In genomic region chr11:110365016-110365415, GRCm38 (mm10) we compare ENCODE assay signal across 9 mouse cellular contexts. TPM values are rescaled to one million over a fixed set of nuclear protein-coding genes. Genes with fewer than 3 reads are reported as not detected.
A peak's percentile ranks its signal among the peaks of the same experiment; 100 is the strongest.
DNase-seq lines count a peak whose midpoint lies in the region; ATAC-seq and TF ChIP-seq lines count a peak whose summit lies in the region.
"Had no signal": no experiment of that assay in that cellular context is flagged by ENCODE, and none has a peak within 500 bp of the region (broad histone marks: within the 10 kb centered on the region; RNA-seq: fewer than 3 reads in every experiment).

No protein-coding gene starts in this region.

- peak; percentile 58 for DNase-seq in forebrain, embryonic 10.5 days (ENCODE audit: extremely low spot score, low spot score)
- DNase-seq in ovary, postnatal 14 days (ENCODE audit: low spot score): peak; percentile 41
- no peak for DNase-seq in ovary, adult 18-20 months (ENCODE audit: low spot score)
- DNase-seq in c-Kit-negative CD71-positive TER-119-positive erythroid progenitor cells, embryonic 14.5 days (ENCODE audit: low read depth, low spot score): peak; percentile 6
- peak; percentile 49 to 68 for DNase-seq in heart, postnatal 36 days
- DNase-seq in lung, embryonic 14.5 days: peak; percentile 80
- DNase-seq in stomach, postnatal 0 days (ENCODE audit: low spot score): peak; percentile 69

- H3K9me3 ChIP-seq in forebrain, embryonic 10.5 days: peaks cover under 1% of the 10 kb centered on the region; the same call in 1 of the 2 replicates
- H3K9me3 ChIP-seq in forebrain, embryonic 13.5 days (replicated peaks): no peaks in the 10 kb centered on the region
- H3K9me3 ChIP-seq in lung, embryonic 14.5 days (ENCODE audit: low read depth, low read length): no peaks in the 10 kb centered on the region
- H3K9me3 ChIP-seq in stomach, postnatal 0 days (ENCODE audit: control insufficient read depth, low read length): no peaks in the 10 kb centered on the region
- H3K9me3 ChIP-seq: heart, embryonic 15.5 days had no signal

- H3K36me3 ChIP-seq in forebrain, embryonic 10.5 days (replicated peaks): no peaks in the 10 kb centered on the region
- H3K36me3 ChIP-seq in forebrain, embryonic 13.5 days (ENCODE audit: poor library complexity, severe bottlenecking): no peaks in the 10 kb centered on the region
- H3K36me3 ChIP-seq in lung, embryonic 14.5 days (ENCODE audit: insufficient read depth): no peaks in the 10 kb centered on the region
- no peaks in the 10 kb centered on the region for H3K36me3 ChIP-seq in stomach, postnatal 0 days (ENCODE audit: control insufficient read depth, insufficient read depth, low read length)
- H3K36me3 ChIP-seq: heart, embryonic 15.5 days had no signal

- no peaks in the 10 kb centered on the region for H3K27me3 ChIP-seq in forebrain, embryonic 10.5 days (ENCODE audit: poor library complexity, severe bottlenecking)
- H3K27me3 ChIP-seq in forebrain, embryonic 13.5 days: no peaks in the 10 kb centered on the region
- no peaks in the 10 kb centered on the region for H3K27me3 ChIP-seq in lung, embryonic 14.5 days (ENCODE audit: insufficient read depth, low read length)
- no peaks in the 10 kb centered on the region for H3K27me3 ChIP-seq in stomach, postnatal 0 days (ENCODE audit: control insufficient read depth, insufficient read depth, low read length)
- H3K27me3 ChIP-seq: heart, embryonic 15.5 days had no signal

- intact Hi-C loops in heart, postnatal 36 days (cut with DNase I): loop anchor here (1.0 kb wide), 1 partner anchor 118 kb away; no protein-coding TSS in a partner anchor

- H3K27ac ChIP-seq in forebrain, embryonic 10.5 days: no peak overlapping the region
- H3K27ac ChIP-seq in forebrain, embryonic 13.5 days: no peak overlapping the region
- no peak overlapping the region for H3K27ac ChIP-seq in lung, embryonic 14.5 days (ENCODE audit: low read depth)
- H3K27ac ChIP-seq in stomach, postnatal 0 days (replicated peaks): no peak overlapping the region
- H3K27ac ChIP-seq: heart, embryonic 15.5 days had no signal

- TF ChIP-seq CTCF in lung, embryonic 14.5 days (IDR thresholded peaks at IDR 0.05; ENCODE audit: low read depth): peak; percentile 74
- TF ChIP-seq CTCF in stomach, postnatal 0 days (IDR thresholded peaks at IDR 0.05; ENCODE audit: low read depth): peak; percentile 82

- no peak overlapping the region for H3K4me2 ChIP-seq in forebrain, embryonic 13.5 days
- no peak overlapping the region for H3K4me2 ChIP-seq in lung, embryonic 14.5 days
- H3K4me2 ChIP-seq in stomach, postnatal 0 days (replicated peaks; ENCODE audit: low read depth): no peak overlapping the region
- H3K4me2 ChIP-seq: heart, embryonic 15.5 days had no signal

- TF ChIP-seq EP300 in stomach, postnatal 0 days (optimal IDR thresholded peaks at IDR 0.05): no peak

- peaks cover 8% of the 10 kb centered on the region for H3K4me1 ChIP-seq in forebrain, embryonic 10.5 days
- H3K4me1 ChIP-seq in forebrain, embryonic 13.5 days: no peaks in the 10 kb centered on the region
- no peaks in the 10 kb centered on the region for H3K4me1 ChIP-seq in lung, embryonic 14.5 days (ENCODE audit: insufficient read depth)
- H3K4me1 ChIP-seq in stomach, postnatal 0 days (replicated peaks; ENCODE audit: control insufficient read depth, insufficient read depth): no peaks in the 10 kb centered on the region

- H3K9ac ChIP-seq in forebrain, embryonic 13.5 days: no peak overlapping the region
- no peak overlapping the region for H3K9ac ChIP-seq in lung, embryonic 14.5 days
- no peak overlapping the region for H3K9ac ChIP-seq in stomach, postnatal 0 days (ENCODE audit: low read length)
- H3K9ac ChIP-seq: heart, embryonic 15.5 days had no signal

- ATAC-seq in forebrain, embryonic 13.5 days: no peak
- no peak for ATAC-seq in lung, embryonic 14.5 days (ENCODE audit: insufficient read depth)
- no peak for ATAC-seq in stomach, postnatal 0 days (ENCODE audit: low FRiP score, low TSS enrichment)

- no peak overlapping the region for H3K4me3 ChIP-seq in forebrain, embryonic 10.5 days
- H3K4me3 ChIP-seq in forebrain, embryonic 13.5 days: no peak overlapping the region
- H3K4me3 ChIP-seq in lung, embryonic 14.5 days (ENCODE audit: low read depth, low read length): no peak overlapping the region
- H3K4me3 ChIP-seq in stomach, postnatal 0 days (ENCODE audit: low read depth, low read length): no peak overlapping the region
- H3K4me3 ChIP-seq: heart, embryonic 15.5 days had no signal

- WGBS in forebrain, embryonic 10.5 days: 77% methylated on average over 3 of the region's 3 CpGs
- WGBS in forebrain, embryonic 13.5 days: 74% methylated on average over 3 of the region's 3 CpGs
- WGBS in lung, embryonic 14.5 days: 66% methylated on average over 3 of the region's 3 CpGs
- WGBS in stomach, postnatal 0 days: 75% methylated on average over 3 of the region's 3 CpGs

RNA-seq across cellular contexts. Expression of gene Abca5, which starts 27.5 kb away (rescaled TPM):
- polyA plus RNA-seq in forebrain, embryonic 10.5 days (2016; fragmentation: Nextera tagmentation; extraction: Ambion mirVana): 2.6 and 2.9 TPM in 2 replicates
- polyA plus RNA-seq in forebrain, embryonic 13.5 days (2015; fragmentation: Nextera tagmentation; extraction: Ambion mirVana): 4.8 and 5.7 TPM in 2 replicates
- total RNA-seq in heart, postnatal 36 days (2021): 1 to 10 TPM; 6.1 to 7.5 TPM
- polyA plus RNA-seq in lung, embryonic 14.5 days (2014; fragmentation: Nextera tagmentation; extraction: Ambion mirVana): 5.4 and 6.6 TPM in 2 replicates
- polyA plus RNA-seq in stomach, postnatal 0 days (2015; fragmentation: Nextera tagmentation; extraction: Ambion mirVana): 4.0 and 5.4 TPM in 2 replicates

RNA-seq across cellular contexts. Expression of gene Map2k6, which starts 33.9 kb away (rescaled TPM):
- polyA plus RNA-seq in forebrain, embryonic 10.5 days (2016; fragmentation: Nextera tagmentation; extraction: Ambion mirVana): 36.0 and 42.6 TPM in 2 replicates
- polyA plus RNA-seq in forebrain, embryonic 13.5 days (2015; fragmentation: Nextera tagmentation; extraction: Ambion mirVana): 39.9 and 44.7 TPM in 2 replicates
- 1 to 10 TPM; 4.7 to 5.5 TPM for total RNA-seq in heart, postnatal 36 days (2021)
- 25.4 and 26.4 TPM in 2 replicates for polyA plus RNA-seq in lung, embryonic 14.5 days (2014; fragmentation: Nextera tagmentation; extraction: Ambion mirVana)
- polyA plus RNA-seq in stomach, postnatal 0 days (2015; fragmentation: Nextera tagmentation; extraction: Ambion mirVana): 6.0 and 7.8 TPM in 2 replicates
